Mouse (Mus musculus): ENCODE data around the gene Rsrc2. TPM values are rescaled to one million over a fixed set of nuclear protein-coding genes. Genes with fewer than 3 reads are reported as not detected.

Rsrc2 gene
- total and polyA plus RNA-seq, 3 experiments, result 56.9 to 82.9 TPM; not detected in 1

GRCm38 (mm10) chr5:123694468-123694867, 54.7 kb downstream of the Rsrc2 start:
- Histone ChIP-seq H3K9me3 (replicated peaks; ENCODE audit: insufficient read depth, low read length) (no peaks in the 10 kb centered on the region), H3K27me3 (ENCODE audit: control insufficient read depth in 1 of 2, insufficient read depth in 2 of 2, low read length in 2 of 2) (no peaks in the 10 kb centered on the region), H3K4me3 (ENCODE audit: control insufficient read depth in 1 of 2, insufficient read depth in 1 of 2, low read depth in 2 of 2, low read length in 2 of 2) (no peak overlapping the region), H3K4me1 (ENCODE audit: control insufficient read depth in 1 of 2, insufficient read depth in 2 of 2, low read length in 2 of 2) (no peaks in the 10 kb centered on the region), H3K9ac (ENCODE audit: control insufficient read depth, low read depth, low read length, poor library complexity, severe bottlenecking) (no peak overlapping the region), H3K79me2 (ENCODE audit: control insufficient read depth, insufficient read depth, low read length, poor library complexity) (no peaks in the 10 kb centered on the region), H3K27ac (ENCODE audit: control insufficient read depth, low read depth, low read length) (no peak overlapping the region), H3K36me3 (ENCODE audit: control insufficient read depth in 1 of 2, insufficient read depth in 2 of 2, low read length in 2 of 2) (peaks cover 0 to 7% of the 10 kb centered on the region in 2 experiments; a peak in 2 of 4 replicates)
- TF ChIP-seq GATA1 (IDR thresholded peaks at IDR 0.05; ENCODE audit: low read depth, low read length) (no peak), E2F4 (IDR thresholded peaks at IDR 0.05; ENCODE audit: borderline replicate concordance, low read depth, low read length) (no peak), MYC (IDR thresholded peaks at IDR 0.05; ENCODE audit: low read depth, low read length) (no peak), MYB (IDR thresholded peaks at IDR 0.05; ENCODE audit: low read depth, low read length) (no peak), MAFK (IDR thresholded peaks at IDR 0.05; ENCODE audit: borderline replicate concordance, low read depth, low read length) (no peak), UBTF (IDR thresholded peaks at IDR 0.05; ENCODE audit: borderline replicate concordance, insufficient read depth, low read depth, low read length) (no peak), CHD2 (IDR thresholded peaks at IDR 0.05; ENCODE audit: low read length) (no peak), NRF1 (IDR thresholded peaks at IDR 0.05; ENCODE audit: insufficient read depth, low read depth, low read length, poor library complexity, severe bottlenecking) (no peak), ZKSCAN1 (IDR thresholded peaks at IDR 0.05; ENCODE audit: low read depth, low read length) (no peak), USF1 (IDR thresholded peaks at IDR 0.05; ENCODE audit: low read depth, low read length) (no peak), SIN3A (IDR thresholded peaks at IDR 0.05; ENCODE audit: low read length) (no peak), POLR2AphosphoS2 (IDR thresholded peaks at IDR 0.05; ENCODE audit: low read length) (no peak), POLR2AphosphoS5 (IDR thresholded peaks at IDR 0.05; ENCODE audit: borderline replicate concordance, low read depth, low read length) (no peak), NELFE (IDR thresholded peaks at IDR 0.05; ENCODE audit: low read depth, low read length) (no peak), JUND (IDR thresholded peaks at IDR 0.05; ENCODE audit: low read depth, low read length) (no peak), SMC3 (IDR thresholded peaks at IDR 0.05; ENCODE audit: low read depth, low read length) (no peak), RAD21 (IDR thresholded peaks at IDR 0.05; ENCODE audit: low read depth, low read length) (no peak), TBP (IDR thresholded peaks at IDR 0.05; ENCODE audit: low read depth, low read length) (no peak), USF2 (IDR thresholded peaks at IDR 0.05; ENCODE audit: borderline replicate concordance in 1 of 2, insufficient read depth in 1 of 2, low read depth in 1 of 2, low read length in 2 of 2) (no peak), ZMIZ1 (IDR thresholded peaks at IDR 0.05; ENCODE audit: low read depth, low read length) (no peak)
- DNase-seq (ENCODE audit: low read depth, low spot score), result no peak
